In the genomic region with DNA sequence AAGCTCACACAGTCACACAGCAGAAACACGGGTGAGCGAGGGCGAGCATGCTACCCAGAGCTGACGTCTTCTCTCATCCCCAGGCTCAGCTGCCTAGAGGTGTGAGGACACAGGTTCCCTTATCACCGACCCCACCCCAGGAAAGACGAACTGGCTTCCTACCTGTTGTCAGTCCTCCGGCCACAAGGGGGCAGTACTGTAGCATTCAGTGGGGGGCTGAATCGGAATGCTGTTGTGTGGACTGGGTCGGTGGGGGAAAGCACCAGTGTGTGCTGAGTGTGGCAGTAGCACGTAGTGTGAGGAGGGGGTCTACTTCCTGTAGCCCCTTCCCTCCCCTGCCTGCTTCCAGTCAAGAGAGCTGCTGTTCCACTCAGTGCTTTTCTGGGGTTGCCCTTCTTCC, we compare ENCODE assay signal across 1 mouse cellular context.
TF ChIP-seq lines count a peak whose summit lies in the region.

No protein-coding gene starts in this region.

TF ChIP-seq in MEL, 35 proteins besides CTCF, POLR2A, EP300 and RAD21 (continued from another document):
- TF ChIP-seq SMC3 (IDR thresholded peaks at IDR 0.05; ENCODE audit: low read depth, low read length) (peak; percentile 73), RCOR1 (IDR thresholded peaks at IDR 0.05; ENCODE audit: low read depth, low read length) (no peak), ZC3H11A (IDR thresholded peaks at IDR 0.05; ENCODE audit: low read depth, low read length) (peak; percentile 29; the same call in 1 of the 2 replicates)
